Comparison of ENCODE assay signal across 10 mouse cellular contexts in the genomic region with DNA sequence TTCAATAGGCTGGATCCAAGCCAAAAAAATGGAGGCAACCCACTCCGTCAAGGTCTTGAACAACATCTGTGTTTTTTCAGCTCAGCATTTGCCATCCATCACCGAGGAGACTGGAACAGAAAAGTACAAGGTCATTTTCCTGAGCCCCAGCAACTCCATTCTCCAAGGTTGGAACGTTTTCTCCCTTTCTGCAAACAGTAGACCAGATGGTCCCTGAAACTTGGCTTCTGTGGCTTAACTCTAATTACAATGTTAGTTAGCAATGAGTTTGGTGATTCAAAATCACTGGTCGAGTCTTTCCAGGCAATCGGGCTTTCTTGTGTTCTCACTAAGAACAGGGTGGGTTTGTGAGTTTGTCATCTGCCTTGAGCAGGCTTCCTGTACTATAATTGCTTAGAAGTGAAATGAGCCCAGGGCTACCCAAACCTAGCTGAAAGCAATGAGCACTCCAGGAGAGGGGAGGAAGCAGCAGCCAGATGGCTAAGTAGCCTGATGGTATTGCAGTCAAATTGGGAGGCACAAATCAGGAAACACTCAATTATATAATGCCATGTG.
A peak's percentile ranks its signal among the peaks of the same experiment; 100 is the strongest.
DNase-seq lines count a peak whose midpoint lies in the region; ATAC-seq and TF ChIP-seq lines count a peak whose summit lies in the region.
"Had no signal": no experiment of that assay in that cellular context is flagged by ENCODE, and none has a peak within 500 bp of the region (broad histone marks: within the 10 kb centered on the region; RNA-seq: fewer than 3 reads in every experiment).

No protein-coding gene starts in this region.

- 49% methylated on average over 5 of the region's 5 CpGs for WGBS in kidney, postnatal 0 days
- WGBS in hindbrain, embryonic 16.5 days = 55% methylated on average over 5 of the region's 5 CpGs

- H3K9ac ChIP-seq in kidney, postnatal 0 days (ENCODE audit: low read depth, low read length) = no peak overlapping the region
- no peak overlapping the region for H3K9ac ChIP-seq in hindbrain, embryonic 16.5 days (ENCODE audit: low read depth, low read length)
- H3K9ac ChIP-seq: limb, embryonic 13.5 days had no signal

- no peak overlapping the region for H3K4me3 ChIP-seq in kidney, postnatal 0 days (replicated peaks; ENCODE audit: low read depth, low read length)
- no peak overlapping the region for H3K4me3 ChIP-seq in hindbrain, embryonic 16.5 days (ENCODE audit: low read length)
- H3K4me3 ChIP-seq: limb, embryonic 13.5 days; megakaryocyte, embryonic 14.5 days had no signal

- no peaks in the 10 kb centered on the region for H3K9me3 ChIP-seq in kidney, postnatal 0 days (replicated peaks; ENCODE audit: low read length)
- H3K9me3 ChIP-seq in hindbrain, embryonic 16.5 days (ENCODE audit: control insufficient read depth, low read length) = no peaks in the 10 kb centered on the region
- H3K9me3 ChIP-seq: limb, embryonic 13.5 days; megakaryocyte, embryonic 14.5 days had no signal

- H3K4me2 ChIP-seq in kidney, postnatal 0 days (ENCODE audit: low read length) = no peak overlapping the region
- no peak overlapping the region for H3K4me2 ChIP-seq in hindbrain, embryonic 16.5 days (ENCODE audit: low read length)
- H3K4me2 ChIP-seq: limb, embryonic 13.5 days had no signal

- intact Hi-C loops in gastrocnemius, postnatal 36 days (cut with DNase I) = no loop called here
- intact Hi-C loops in gastrocnemius, postnatal 14 days (cut with DNase I; ENCODE audit: low total_unique reads) = no loop called here

- no peaks in the 10 kb centered on the region for H3K27me3 ChIP-seq in kidney, postnatal 0 days (ENCODE audit: insufficient read depth, low read length)
- no peaks in the 10 kb centered on the region for H3K27me3 ChIP-seq in hindbrain, embryonic 16.5 days (replicated peaks; ENCODE audit: control insufficient read depth, insufficient read depth, low read length)
- H3K27me3 ChIP-seq: megakaryocyte, embryonic 14.5 days had no signal

- ATAC-seq in kidney, postnatal 0 days (replicated peaks; ENCODE audit: low FRiP score, low read depth) = no peak
- ATAC-seq in hindbrain, embryonic 16.5 days = peak; percentile 75

- no peaks in the 10 kb centered on the region for H3K4me1 ChIP-seq in kidney, postnatal 0 days (replicated peaks; ENCODE audit: insufficient read depth, low read length)
- H3K4me1 ChIP-seq in hindbrain, embryonic 16.5 days (ENCODE audit: control insufficient read depth, insufficient read depth, low read depth, low read length) = no peaks in the 10 kb centered on the region
- H3K4me1 ChIP-seq: megakaryocyte, embryonic 14.5 days had no signal

- DNase-seq in embryo, embryonic 11 days = peak; percentile 20
- no peak for DNase-seq in embryo, embryonic 10 days (ENCODE audit: low spot score)
- peak; percentile 82 for DNase-seq in kidney, postnatal 0 days (ENCODE audit: low spot score)
- no peak for DNase-seq in kidney, postnatal 14 days
- peak; percentile 49 for DNase-seq in adrenal gland, postnatal 10 days
- DNase-seq in gastrocnemius, postnatal 36 days = no peak
- no peak for DNase-seq in gastrocnemius, postnatal 14 days

- no peaks in the 10 kb centered on the region for H3K36me3 ChIP-seq in kidney, postnatal 0 days (ENCODE audit: insufficient read depth, low read length)
- no peaks in the 10 kb centered on the region for H3K36me3 ChIP-seq in hindbrain, embryonic 16.5 days (ENCODE audit: control insufficient read depth, insufficient read depth, low read length)
- H3K36me3 ChIP-seq: limb, embryonic 13.5 days had no signal

- TF ChIP-seq CTCF in kidney, postnatal 0 days (IDR thresholded peaks at IDR 0.05; ENCODE audit: low read depth) = no peak

- no peak overlapping the region for H3K27ac ChIP-seq in kidney, postnatal 0 days
- H3K27ac ChIP-seq in hindbrain, embryonic 16.5 days (ENCODE audit: low read depth, low read length) = no peak overlapping the region
- H3K27ac ChIP-seq: limb, embryonic 13.5 days had no signal

Comparison
In these comparisons a context has a peak if more than half of its experiments do, and no peak if none do; other contexts are left out.
1. DNase-seq: peak in embryo, embryonic 11 days (single experiment), kidney, postnatal 0 days (single experiment) and adrenal gland, postnatal 10 days (single experiment); none in embryo, embryonic 10 days (single experiment), kidney, postnatal 14 days (single experiment), gastrocnemius, postnatal 36 days (0 of 2) and gastrocnemius, postnatal 14 days (single experiment).